Mouse (Mus musculus) forebrain, embryonic 10.5 days (tissue): Measurements from ENCODE around the gene Bpnt1. TPM values are rescaled to one million over a fixed set of nuclear protein-coding genes. Genes with fewer than 3 reads are reported as not detected.
"Not testable (repeated sequence)": the region's sequence is repeated elsewhere in the genome, so short reads cannot be mapped to it uniquely, and the experiment has no call there.

Source experiments
- DNase-seq: peaks from one replicate; pipeline ENCODE4 v3.0.0-alpha.2; 2017; ENCODE audit warnings: low spot score; ENCODE audit errors: extremely low spot score
- H3K27ac ChIP-seq: fragments of 300-500 bp; sonication (generic); 2 replicates; pipeline ENCODE4 v1.5.1; 2016; ENCODE audit warnings: mild to moderate bottlenecking
- H3K27me3 ChIP-seq: fragments of 300-500 bp; sonication (generic); 2 replicates; pipeline ENCODE4 v1.6.1; 2016; ENCODE audit warnings: mild to moderate bottlenecking; ENCODE audit not compliant: poor library complexity, severe bottlenecking
- H3K36me3 ChIP-seq: fragments of 300-500 bp; sonication (generic); replicated peaks from 2 replicates; pipeline ENCODE4 v1.6.1; 2016; ENCODE audit warnings: mild to moderate bottlenecking, moderate library complexity
- H3K4me1 ChIP-seq: fragments of 300-500 bp; sonication (generic); 2 replicates; pipeline ENCODE4 v1.6.1; 2016
- H3K4me3 ChIP-seq: fragments of 300-500 bp; sonication (generic); 2 replicates; pipeline ENCODE4 v1.5.1; 2016; ENCODE audit warnings: mild to moderate bottlenecking, moderate library complexity
- H3K9me3 ChIP-seq: fragments of 300-500 bp; sonication (generic); 2 replicates; pipeline ENCODE4 v1.6.1; 2016; ENCODE audit warnings: mild to moderate bottlenecking, moderate library complexity
- WGBS: fragments of 180-500 bp; shearing (Covaris S2); methylation state at CpG from one replicate; pipeline ENCODE4 v1.1.7; 2016; 5-methylcytosine and 5-hydroxymethylcytosine counted together
- polyA plus RNA-seq: library from polyadenylated mRNA; unstranded; fragments of >200 nt; fragmentation: Nextera tagmentation; extraction: Ambion mirVana; gene quantifications from 2 replicates; pipeline ENCODE4 v1.2.1, GENCODE M21; 2016

Gene Bpnt1
- polyA plus RNA-seq, 1 experiment from 2014 or later = 33.6 TPM

DNA sequence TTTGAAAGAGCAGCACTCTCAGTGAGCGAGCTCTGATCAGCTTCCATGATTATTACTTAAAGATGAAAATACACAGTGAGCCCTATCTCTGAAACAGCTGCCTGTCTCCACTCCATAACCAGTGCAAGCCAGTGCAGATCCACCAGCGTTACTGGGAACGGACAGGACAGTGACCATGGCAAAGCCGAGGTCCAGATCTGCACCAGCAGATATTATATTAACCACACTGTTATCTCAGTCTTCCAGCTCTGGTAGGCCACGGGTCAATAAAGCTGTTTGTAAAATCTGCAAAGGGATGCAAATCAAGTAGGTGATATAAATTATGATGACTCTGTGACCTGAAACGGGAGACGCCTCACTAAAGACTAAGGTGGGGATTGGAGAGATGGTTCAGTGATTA is 24.3 kb upstream of the Bpnt1 start:
- no peaks in the 10 kb centered on the region for H3K4me1 ChIP-seq
- no peak overlapping the region for H3K4me3 ChIP-seq
- no peaks in the 10 kb centered on the region for H3K27me3 ChIP-seq
- H3K36me3 ChIP-seq = peaks cover 55% of the 10 kb centered on the region
- H3K9me3 ChIP-seq = peaks cover 6% of the 10 kb centered on the region; the same call in 1 of the 2 replicates
- DNase-seq = no peak
- 96% methylated on average over 7 of the region's 7 CpGs for WGBS
- no peak overlapping the region for H3K27ac ChIP-seq

DNA sequence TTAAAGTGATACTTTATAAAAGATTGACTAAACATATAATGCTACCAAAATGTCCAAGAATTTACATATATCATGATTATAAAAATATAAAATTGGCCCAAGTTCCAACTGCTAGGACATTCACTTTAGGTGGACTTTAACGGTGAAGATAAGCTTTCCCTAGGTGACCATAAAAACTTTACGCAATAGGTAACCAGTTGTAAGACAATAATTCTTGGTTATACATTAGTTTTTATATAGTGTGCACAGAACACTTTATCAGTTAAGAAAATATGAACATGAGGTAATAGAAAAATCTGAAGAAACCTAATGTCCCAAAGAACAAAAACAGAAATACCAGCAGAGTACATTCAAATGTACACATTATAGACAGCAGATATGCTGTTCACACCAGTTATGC is 23.6 kb upstream of the Bpnt1 start:
- no peak for DNase-seq
- Histone ChIP-seq H3K4me3 (no peak overlapping the region), H3K9me3 (peaks cover 6% of the 10 kb centered on the region; the same call in 1 of the 2 replicates), H3K4me1 (no peaks in the 10 kb centered on the region), H3K27me3 (no peaks in the 10 kb centered on the region), H3K27ac (no peak overlapping the region), H3K36me3 (peaks cover 55% of the 10 kb centered on the region)
- WGBS = 98% methylated on average over 2 of the region's 2 CpGs

DNA sequence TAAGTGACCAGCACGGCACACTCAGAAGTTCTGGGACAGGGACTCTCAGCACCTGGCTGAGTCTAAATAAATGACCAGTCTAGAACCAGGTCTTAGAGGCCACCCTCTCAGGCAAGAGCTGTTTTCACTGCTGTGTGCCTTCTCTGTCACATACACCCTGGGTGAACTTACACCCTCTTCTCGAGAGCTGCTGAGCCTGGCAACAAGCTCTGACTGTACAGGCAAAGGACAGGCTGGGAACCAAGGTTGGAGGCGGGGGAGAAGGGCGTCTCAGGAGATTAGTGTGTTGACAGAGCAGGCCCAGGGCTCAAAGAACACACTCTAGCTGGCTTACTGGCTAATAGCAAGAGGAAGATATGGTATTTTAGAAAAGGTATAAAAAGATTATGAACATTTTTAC is 23.0 kb upstream of the Bpnt1 start:
- H3K27me3 ChIP-seq = no peaks in the 10 kb centered on the region
- peaks cover 6% of the 10 kb centered on the region; the same call in 1 of the 2 replicates for H3K9me3 ChIP-seq
- 91% methylated on average over 4 of the region's 4 CpGs for WGBS
- no peaks in the 10 kb centered on the region for H3K4me1 ChIP-seq
- DNase-seq = no peak
- H3K4me3 ChIP-seq = no peak overlapping the region
- H3K27ac ChIP-seq = no peak overlapping the region
- H3K36me3 ChIP-seq = peaks cover 57% of the 10 kb centered on the region

DNA sequence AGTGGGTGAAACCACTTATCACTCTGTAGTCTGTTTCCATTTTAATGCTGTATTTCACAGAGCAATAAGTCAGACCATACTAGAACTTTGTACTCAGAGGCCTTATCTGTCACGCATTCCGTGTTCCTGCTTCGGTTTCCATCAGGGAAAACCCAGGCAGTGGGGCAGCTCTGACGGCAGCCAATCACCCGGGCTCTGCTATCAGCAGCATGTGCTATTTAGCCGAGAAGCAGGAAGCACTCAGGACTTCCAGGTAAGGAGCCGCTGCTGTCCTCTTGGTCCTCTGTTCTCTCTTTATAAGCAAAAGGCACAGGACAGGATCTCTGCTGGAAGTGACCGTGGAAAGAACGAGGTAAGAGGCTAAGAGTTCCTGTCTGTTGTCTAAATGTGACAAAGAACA is 20.0 kb upstream of the Bpnt1 start:
- Histone ChIP-seq H3K4me3 (no peak overlapping the region), H3K27me3 (no peaks in the 10 kb centered on the region), H3K36me3 (peaks cover 72% of the 10 kb centered on the region), H3K9me3 (peaks cover under 1% of the 10 kb centered on the region; the same call in 1 of the 2 replicates), H3K27ac (no peak overlapping the region), H3K4me1 (no peaks in the 10 kb centered on the region)
- no peak for DNase-seq
- WGBS = 93% methylated on average over 9 of the region's 9 CpGs

DNA sequence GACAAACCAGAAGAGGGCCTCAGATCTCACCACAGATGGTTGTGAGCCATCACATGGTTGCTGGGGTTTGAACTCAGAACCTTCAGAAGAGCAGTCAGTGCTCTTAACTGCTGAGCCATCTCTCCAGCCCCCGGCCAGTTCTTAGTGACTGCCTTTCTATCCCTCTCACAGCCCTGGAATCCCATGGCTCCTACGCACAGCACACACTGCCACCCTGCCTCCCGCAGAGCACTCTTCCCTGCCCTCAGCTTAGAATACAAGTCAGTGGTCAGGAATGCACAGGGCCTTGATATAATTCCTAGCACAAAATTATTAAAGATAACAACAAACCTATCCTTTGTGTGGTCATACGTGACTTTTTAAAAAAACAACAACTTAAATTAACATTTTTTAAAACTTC is 17.4 kb upstream of the Bpnt1 start:
- peaks cover 77% of the 10 kb centered on the region for H3K36me3 ChIP-seq
- no peaks in the 10 kb centered on the region for H3K9me3 ChIP-seq
- H3K27me3 ChIP-seq = no peaks in the 10 kb centered on the region
- no peak overlapping the region for H3K27ac ChIP-seq
- no peak for DNase-seq
- 92% methylated on average over 4 of the region's 4 CpGs for WGBS
- no peaks in the 10 kb centered on the region for H3K4me1 ChIP-seq
- H3K4me3 ChIP-seq = no peak overlapping the region

DNA sequence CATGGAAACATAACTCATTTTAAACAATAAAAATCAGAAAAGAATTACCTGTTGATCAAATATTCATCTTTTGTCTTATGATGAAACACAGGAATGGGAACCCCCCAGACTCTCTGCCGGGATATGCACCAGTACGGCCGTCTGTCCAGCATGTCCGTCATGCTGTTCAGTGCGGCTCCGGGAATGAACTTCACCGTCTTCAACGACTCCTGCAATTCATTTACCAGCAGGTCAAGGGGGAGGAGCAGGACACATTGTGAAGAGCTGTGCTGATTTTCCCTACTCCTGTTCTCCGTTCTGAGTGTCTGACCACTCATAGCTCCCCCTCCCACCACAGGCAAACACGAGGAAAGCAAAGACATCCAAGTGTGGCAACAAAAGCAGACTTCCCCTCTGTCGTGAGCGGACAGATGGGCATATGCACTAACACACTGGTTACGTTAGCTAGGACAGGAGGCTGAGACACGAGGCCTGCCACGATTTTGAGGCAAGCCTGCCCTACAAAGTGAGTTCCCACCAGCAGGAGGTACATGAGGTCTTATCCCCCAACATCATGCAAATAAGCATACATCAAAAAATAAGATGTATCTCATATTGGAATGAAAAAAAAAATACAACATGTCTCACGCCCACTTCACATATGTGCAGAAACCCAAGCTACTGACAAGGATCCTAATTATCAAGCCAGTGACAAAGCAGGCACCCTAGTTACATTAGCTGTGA is 15.9 kb upstream of the Bpnt1 start:
- 92% methylated on average over 16 of the region's 16 CpGs for WGBS
- DNase-seq = no peak
- Histone ChIP-seq H3K27me3 (no peaks in the 10 kb centered on the region), H3K4me3 (no peak overlapping the region), H3K27ac (no peak overlapping the region), H3K4me1 (no peaks in the 10 kb centered on the region), H3K36me3 (peaks cover 86% of the 10 kb centered on the region), H3K9me3 (no peaks in the 10 kb centered on the region)

DNA sequence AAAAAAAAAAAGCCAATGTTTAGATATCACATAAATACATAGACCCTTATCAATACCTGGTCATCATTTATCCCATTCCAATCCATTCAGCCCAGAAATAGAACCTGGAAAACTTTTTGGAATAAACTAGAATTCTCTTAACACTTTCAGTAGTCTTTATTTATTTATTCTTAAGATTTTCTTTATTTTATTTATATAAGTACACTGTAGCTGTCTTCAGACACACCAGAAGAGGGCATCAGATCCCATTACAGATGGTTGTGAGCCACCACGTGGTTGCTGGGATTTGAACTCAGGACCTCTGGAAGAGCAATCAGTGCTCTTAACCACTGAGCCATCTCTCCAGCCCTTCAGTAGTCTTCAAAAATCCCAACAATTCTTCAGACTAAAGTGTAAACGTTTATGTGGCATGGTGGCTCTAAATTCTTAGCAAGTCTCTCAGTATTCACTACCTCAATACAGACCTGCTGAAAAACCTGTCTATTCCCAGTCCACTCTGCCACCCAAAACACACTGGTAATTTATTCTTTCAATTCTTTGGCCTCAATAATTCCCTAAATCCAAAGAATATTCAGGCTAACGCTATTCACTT is 4.1 kb upstream of the Bpnt1 start:
- H3K27ac ChIP-seq, H3K27me3 ChIP-seq, DNase-seq, H3K9me3 ChIP-seq: not testable (repeated sequence)
- Histone ChIP-seq H3K4me1 (peaks cover 29% of the 10 kb centered on the region), H3K4me3 (peak overlapping the region; percentile 95), H3K36me3 (peaks cover 43% of the 10 kb centered on the region)
- 69% methylated on average over 3 of the region's 3 CpGs for WGBS

DNA sequence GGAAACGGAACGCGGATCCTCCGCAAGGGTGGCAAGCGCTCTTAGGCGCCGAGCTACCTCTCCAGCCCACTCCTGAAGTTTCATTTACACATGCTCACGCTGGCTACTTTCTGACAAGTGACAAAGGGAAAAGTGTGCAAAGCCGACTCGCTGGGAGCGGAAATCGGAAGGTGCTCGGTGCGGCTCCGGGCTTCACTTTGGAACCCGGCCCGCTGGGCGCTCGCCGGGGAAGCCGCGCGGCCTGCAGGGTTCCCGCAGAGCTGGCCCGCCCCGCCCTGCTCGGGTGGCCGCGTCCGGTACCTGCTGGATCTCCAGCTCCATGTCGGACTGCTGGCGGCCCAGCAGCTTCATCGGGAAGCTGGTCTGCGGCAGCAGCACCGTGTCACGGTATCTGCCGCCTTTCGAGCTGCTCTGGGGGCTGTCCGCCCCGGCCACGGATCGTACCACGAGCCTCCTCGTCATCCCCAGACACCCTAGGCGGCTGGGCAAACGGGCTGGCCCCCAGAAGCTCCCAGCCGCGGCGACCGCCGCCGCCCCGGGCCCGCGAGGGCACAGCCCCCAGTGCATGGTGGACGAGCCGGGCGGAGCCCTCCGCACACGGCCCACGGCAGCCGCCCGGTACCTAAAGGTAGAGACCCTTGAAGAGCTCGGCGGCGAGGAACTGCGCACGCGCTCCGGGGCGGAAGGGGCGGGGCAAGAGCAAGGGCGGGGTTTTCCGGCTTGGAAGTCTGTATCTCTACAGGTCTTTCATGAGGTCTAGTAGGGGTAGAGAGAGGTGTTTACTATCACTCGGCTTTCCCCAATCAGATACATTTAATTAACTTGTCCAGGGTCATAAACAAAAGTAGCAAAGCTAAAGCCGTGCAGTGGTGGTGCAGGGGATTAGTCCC is 3.0 kb upstream of the Bpnt1 start, which contains the start of gene Iars2:
TSS of gene Iars2 (minus strand) at position 676 of the 890 bp plus-strand sequence.
- DNase-seq = peak; percentile 93
- H3K9me3 ChIP-seq = no peaks in the 10 kb centered on the region
- no peaks in the 10 kb centered on the region for H3K27me3 ChIP-seq
- peak within 1 kb of the TSS; percentile 95 for H3K4me3 ChIP-seq
- peaks cover 32% of the 10 kb centered on the region for H3K36me3 ChIP-seq
- H3K4me1 ChIP-seq = peaks cover 41% of the 10 kb centered on the region
- H3K27ac ChIP-seq = peak within 1 kb of the TSS; percentile 96
- WGBS = under 1% methylated on average over 76 of the region's 76 CpGs

DNA sequence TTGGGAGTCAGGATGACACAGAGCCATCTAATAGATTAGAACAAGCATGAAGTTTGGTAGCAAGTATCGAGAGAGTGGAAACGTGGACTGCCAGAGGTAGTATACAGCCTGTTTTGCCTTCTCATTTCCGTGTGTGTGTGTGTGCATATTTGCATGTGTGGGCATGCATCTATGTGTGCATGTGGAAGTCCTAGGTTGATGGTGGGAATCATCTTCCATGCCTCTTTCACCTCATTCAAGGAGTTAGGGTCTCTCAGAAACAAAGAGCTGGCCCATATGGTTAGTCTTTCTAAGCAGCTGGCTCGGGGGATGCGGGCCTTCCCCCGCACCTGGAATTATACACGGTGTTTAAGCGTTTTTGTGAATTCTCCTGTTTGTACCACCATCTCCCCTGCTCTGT is 2.1 kb upstream of the Bpnt1 start:
- H3K9me3 ChIP-seq = no peaks in the 10 kb centered on the region
- no peak overlapping the region for H3K27ac ChIP-seq
- DNase-seq = no peak
- peak overlapping the region; percentile 95 for H3K4me3 ChIP-seq
- 89% methylated on average over 8 of the region's 8 CpGs for WGBS
- H3K36me3 ChIP-seq = peaks cover 23% of the 10 kb centered on the region
- H3K27me3 ChIP-seq = no peaks in the 10 kb centered on the region
- H3K4me1 ChIP-seq = peaks cover 48% of the 10 kb centered on the region

DNA sequence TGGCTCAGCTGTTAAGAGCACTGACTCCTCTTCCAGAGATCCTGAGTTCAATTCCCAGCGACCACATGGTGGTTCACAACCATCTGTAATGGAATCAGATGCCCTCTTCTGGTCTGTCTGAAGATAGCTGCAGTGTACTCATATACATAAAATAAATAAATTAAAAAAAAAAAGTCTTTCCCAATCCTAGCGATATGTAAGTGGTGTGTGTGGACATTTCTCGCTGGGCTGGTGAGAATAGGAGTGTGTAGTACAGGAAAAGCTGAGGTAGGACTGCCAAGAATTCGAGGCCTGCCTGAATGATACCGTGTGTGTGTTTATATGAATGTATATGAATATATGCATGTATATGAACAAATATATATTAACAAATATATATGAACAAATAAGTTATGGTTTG is 585 bp upstream of the Bpnt1 start:
- H3K4me1 ChIP-seq = peaks cover 63% of the 10 kb centered on the region
- H3K27me3 ChIP-seq = no peaks in the 10 kb centered on the region
- no peaks in the 10 kb centered on the region for H3K9me3 ChIP-seq
- peaks cover 9% of the 10 kb centered on the region for H3K36me3 ChIP-seq
- H3K27ac ChIP-seq = peak overlapping the region; percentile 89; the same call in 1 of the 2 replicates
- WGBS = 60% methylated on average over 5 of the region's 5 CpGs
- no peak for DNase-seq
- H3K4me3 ChIP-seq = peak overlapping the region; percentile 70

DNA sequence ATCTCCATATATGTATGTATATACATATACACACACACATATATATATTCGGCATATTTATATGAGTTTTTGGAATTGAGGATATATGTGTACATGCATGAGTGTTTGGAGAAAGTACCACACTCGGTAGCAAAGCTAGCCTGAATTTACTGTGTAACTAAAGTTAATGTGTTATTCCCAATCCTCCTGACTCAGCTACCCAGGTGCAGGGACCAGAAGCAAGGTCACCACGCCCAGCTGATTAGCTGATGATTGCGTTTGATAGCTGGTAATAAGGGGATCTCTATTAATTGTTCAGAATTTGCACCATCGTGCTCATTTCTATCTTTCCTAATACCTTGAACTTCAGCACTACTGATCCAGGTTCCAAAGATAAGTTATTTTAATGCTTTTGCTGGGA is 1.7 kb downstream of the Bpnt1 start:
- no peaks in the 10 kb centered on the region for H3K27me3 ChIP-seq
- no peak overlapping the region for H3K27ac ChIP-seq
- 0 out of 2 replicates have a peak overlapping the region, but pooled peaks have one; percentile 70 for H3K4me3 ChIP-seq
- no peaks in the 10 kb centered on the region for H3K9me3 ChIP-seq
- peaks cover 11% of the 10 kb centered on the region for H3K36me3 ChIP-seq
- no peak for DNase-seq
- WGBS = 96% methylated on average over 5 of the region's 5 CpGs
- peaks cover 64% of the 10 kb centered on the region for H3K4me1 ChIP-seq

DNA sequence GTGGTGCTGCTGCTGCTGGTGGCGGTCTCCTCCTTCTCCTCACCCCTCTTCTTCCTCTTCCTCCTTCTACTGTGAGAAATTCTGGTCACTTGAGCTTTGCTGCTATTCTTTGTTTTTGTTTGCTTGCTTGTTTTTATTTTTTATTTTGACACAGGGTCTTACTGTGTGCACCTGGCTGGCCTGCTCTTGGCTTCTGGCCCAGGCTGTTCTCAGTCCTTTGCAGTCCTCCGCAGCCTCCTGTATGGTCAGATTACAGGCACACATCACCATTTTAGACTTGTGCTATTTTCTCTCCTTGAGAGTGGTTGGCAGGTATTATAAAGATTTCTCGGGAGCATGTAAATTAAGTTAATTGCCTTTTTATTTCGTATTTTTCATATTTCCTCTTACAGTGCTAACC is 2.2 kb downstream of the Bpnt1 start:
- no peaks in the 10 kb centered on the region for H3K9me3 ChIP-seq
- no peaks in the 10 kb centered on the region for H3K27me3 ChIP-seq
- WGBS = 86% methylated on average over 4 of the region's 4 CpGs
- no peak overlapping the region for H3K27ac ChIP-seq
- no peak for DNase-seq
- H3K4me3 ChIP-seq = no peak overlapping the region
- H3K4me1 ChIP-seq = peaks cover 64% of the 10 kb centered on the region
- H3K36me3 ChIP-seq = peaks cover 16% of the 10 kb centered on the region
